Mouse (Mus musculus) right cerebral cortex, adult 2 months (tissue): Measurements from ENCODE around the gene Tyrobp.

Source experiments
- DNase-seq, 2 experiments: peaks; one replicate each; pipeline ENCODE4 v3.0.0; 2021 to 2022; ENCODE audit warnings: low spot score in 2 of 2

Tyrobp gene

DNA sequence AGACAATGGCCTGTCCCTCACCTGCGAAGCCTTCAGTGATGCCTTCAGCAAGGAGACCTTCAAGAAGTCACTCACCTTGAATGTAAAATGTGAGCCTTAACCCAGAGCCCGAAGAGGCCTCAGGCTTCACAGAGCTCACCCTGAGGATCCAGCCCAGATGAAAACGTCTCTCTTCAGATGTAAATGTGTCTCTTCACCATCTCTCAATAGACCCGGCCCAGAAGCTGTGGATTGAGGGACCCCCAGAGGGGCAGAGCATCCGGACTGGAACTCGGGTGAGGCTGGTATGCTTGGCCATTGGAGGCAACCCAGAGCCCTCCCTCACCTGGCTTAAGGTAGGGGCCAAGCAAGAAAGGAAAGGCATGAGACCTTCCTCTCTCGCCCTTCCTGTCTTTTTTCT, 50.0 kb downstream of the Tyrobp start:
- DNase-seq, result no peak

DNA sequence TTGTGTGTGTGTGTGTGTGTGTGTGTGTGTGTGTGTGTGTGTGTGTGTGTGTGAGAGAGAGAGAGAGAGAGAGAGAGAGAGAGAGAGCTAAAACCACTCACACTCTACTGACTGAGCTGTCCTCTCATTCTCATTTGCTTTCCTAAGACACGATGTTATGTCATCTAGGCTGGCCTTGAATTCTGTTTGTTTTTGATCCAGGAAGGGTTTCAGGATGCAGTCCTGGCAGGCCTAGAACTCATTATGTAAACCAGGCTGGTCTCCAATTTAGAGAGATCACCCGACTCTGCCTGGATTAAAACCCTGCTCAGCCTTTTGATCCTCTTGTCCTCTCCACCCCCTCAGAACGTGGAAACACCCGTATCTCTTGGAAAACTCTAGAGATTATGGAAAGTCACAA, 50.4 kb downstream of the Tyrobp start:
- no peak for DNase-seq

DNA sequence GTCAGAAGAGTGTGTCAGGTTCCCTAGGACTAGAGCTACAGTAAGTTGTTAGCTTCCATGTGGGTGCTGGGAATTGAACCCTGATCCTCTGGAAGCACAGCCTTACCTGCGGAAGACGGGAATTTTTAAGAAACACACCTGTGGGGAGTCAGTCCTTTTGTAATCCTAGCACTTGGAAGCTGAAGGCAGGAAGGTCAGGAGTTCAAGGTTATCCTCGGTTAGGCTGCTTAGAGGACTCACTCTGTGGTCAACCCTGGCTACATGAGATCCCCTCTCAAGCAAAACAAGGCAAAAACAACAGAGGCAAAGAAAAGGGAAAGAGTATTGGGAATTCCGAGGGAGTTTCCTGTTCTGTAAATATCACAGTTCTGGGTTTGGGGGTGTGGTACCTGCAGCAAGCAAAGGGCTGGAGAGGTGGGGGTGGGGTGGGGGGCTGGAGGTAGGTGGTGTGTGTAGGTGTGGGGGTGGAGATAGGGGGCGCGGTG, 51.3 kb downstream of the Tyrobp start:
- no peak for DNase-seq
